Mouse (Mus musculus): Measurements from ENCODE around the gene Ppfia1. TPM values are rescaled to one million over a fixed set of nuclear protein-coding genes. Genes with fewer than 3 reads are reported as not detected.

The Ppfia1 gene
- total RNA-seq, 4 experiments from 2014 or later = 35.9 to 50.6 (median 43.5) TPM

DNA sequence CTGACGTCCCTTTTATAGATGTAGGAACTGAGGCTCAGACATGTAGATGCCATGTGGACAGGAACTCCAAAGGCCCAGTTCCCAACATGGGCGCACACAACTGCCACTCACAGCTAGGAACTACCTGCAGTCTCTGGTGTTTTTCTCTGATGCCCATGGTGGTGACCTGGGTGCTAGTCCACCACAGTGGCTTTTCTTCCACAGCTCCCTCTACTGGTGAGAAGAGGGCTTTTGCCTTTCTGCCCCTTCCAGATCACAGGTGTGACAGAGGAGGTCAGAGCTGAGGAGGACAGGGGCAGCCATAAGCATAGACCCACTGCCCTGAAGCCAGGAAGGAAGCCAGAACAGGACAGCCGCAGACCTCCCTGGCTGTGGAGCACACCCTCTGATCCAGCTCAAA is 126.1 kb downstream of the Ppfia1 start:
- DNase-seq (ENCODE audit: low spot score) = no peak

Other genes starting within 250 kb of the Ppfia1 start
- gene Cttn, start 82.7 kb downstream of the Ppfia1 start, total RNA-seq (2022) = 10 to 100 TPM; 28.8 to 39.1 (median 30.8) TPM
- 10 to 100 TPM in 1 of 4 experiments, 1 to 10 TPM in 3; 8.4 to 10.0 (median 9.4) TPM for gene Fadd, start 28.7 kb upstream of the Ppfia1 start, total RNA-seq (2022)
- 10 to 100 TPM in 3 of 4 experiments, 1 to 10 TPM in 1; 7.5 to 12.1 (median 11.7) TPM for gene Ano1, start 198.2 kb upstream of the Ppfia1 start, total RNA-seq (2022)